13 mouse cellular contexts compared by ENCODE assay signal in the genomic region with DNA sequence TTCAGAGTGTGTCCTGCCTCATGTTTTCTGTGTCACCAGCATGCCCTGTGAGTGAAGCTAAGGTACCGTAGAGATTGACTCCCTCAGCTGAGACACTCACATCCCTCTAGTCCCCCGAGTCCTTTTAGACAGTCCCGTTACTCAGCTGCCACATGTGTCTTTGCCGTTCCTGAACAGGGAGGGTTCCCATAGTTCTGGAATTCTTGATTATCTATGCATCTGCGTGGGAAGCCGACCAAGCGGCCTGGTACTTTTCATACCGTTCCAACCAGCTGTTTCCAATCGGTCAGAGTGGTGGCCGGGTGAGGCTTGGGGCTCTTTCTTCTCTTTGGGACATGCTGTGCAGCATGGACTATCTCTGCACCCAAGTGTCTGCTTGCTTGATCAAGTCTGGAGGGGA.
DNase-seq lines count a peak whose midpoint lies in the region; ATAC-seq and TF ChIP-seq lines count a peak whose summit lies in the region.
"Had no signal": no experiment of that assay in that cellular context is flagged by ENCODE, and none has a peak within 500 bp of the region (broad histone marks: within the 10 kb centered on the region; RNA-seq: fewer than 3 reads in every experiment).

No protein-coding gene starts in this region.

- H3K27me3 ChIP-seq in forebrain, embryonic 10.5 days (ENCODE audit: poor library complexity, severe bottlenecking) = no peaks in the 10 kb centered on the region
- H3K27me3 ChIP-seq in forebrain, embryonic 15.5 days = no peaks in the 10 kb centered on the region
- H3K27me3 ChIP-seq in intestine, embryonic 14.5 days (replicated peaks; ENCODE audit: control insufficient read depth, insufficient read depth, low read length) = no peaks in the 10 kb centered on the region
- no peaks in the 10 kb centered on the region for H3K27me3 ChIP-seq in intestine, postnatal 0 days (replicated peaks; ENCODE audit: control insufficient read depth, insufficient read depth, low read length)
- no peaks in the 10 kb centered on the region for H3K27me3 ChIP-seq in embryonic facial prominence, embryonic 11.5 days (ENCODE audit: control insufficient read depth, insufficient read depth, low read length)
- H3K27me3 ChIP-seq in limb, embryonic 14.5 days (ENCODE audit: control insufficient read depth, insufficient read depth, low read length) = no peaks in the 10 kb centered on the region

- TF ChIP-seq POLR2A in limb, embryonic 14.5 days (IDR thresholded peaks at IDR 0.05; ENCODE audit: borderline replicate concordance, extremely low read depth, insufficient read depth, insufficient read length) = no peak

- H3K9ac ChIP-seq in forebrain, embryonic 15.5 days (replicated peaks) = no peak overlapping the region
- H3K9ac ChIP-seq in intestine, embryonic 14.5 days (ENCODE audit: low read length) = no peak overlapping the region
- H3K9ac ChIP-seq in intestine, postnatal 0 days (ENCODE audit: low read depth, low read length) = no peak overlapping the region
- no peak overlapping the region for H3K9ac ChIP-seq in embryonic facial prominence, embryonic 11.5 days (replicated peaks; ENCODE audit: low read length)
- no peak overlapping the region for H3K9ac ChIP-seq in limb, embryonic 14.5 days (ENCODE audit: low read depth, low read length, severe bottlenecking)

- H3K4me2 ChIP-seq in forebrain, embryonic 15.5 days (replicated peaks) = no peak overlapping the region
- no peak overlapping the region for H3K4me2 ChIP-seq in intestine, embryonic 14.5 days (ENCODE audit: low read length)
- H3K4me2 ChIP-seq in intestine, postnatal 0 days (replicated peaks; ENCODE audit: low read depth) = no peak overlapping the region
- no peak overlapping the region for H3K4me2 ChIP-seq in embryonic facial prominence, embryonic 11.5 days (ENCODE audit: low read depth, low read length)
- no peak overlapping the region for H3K4me2 ChIP-seq in limb, embryonic 14.5 days (replicated peaks; ENCODE audit: low read depth, low read length, severe bottlenecking)

- no peaks in the 10 kb centered on the region for H3K9me3 ChIP-seq in forebrain, embryonic 10.5 days
- no peaks in the 10 kb centered on the region for H3K9me3 ChIP-seq in forebrain, embryonic 15.5 days
- H3K9me3 ChIP-seq in intestine, embryonic 14.5 days (ENCODE audit: control insufficient read depth, low read length) = no peaks in the 10 kb centered on the region
- no peaks in the 10 kb centered on the region for H3K9me3 ChIP-seq in intestine, postnatal 0 days (ENCODE audit: control insufficient read depth)
- no peaks in the 10 kb centered on the region for H3K9me3 ChIP-seq in embryonic facial prominence, embryonic 11.5 days (replicated peaks; ENCODE audit: control insufficient read depth, low read length)
- no peaks in the 10 kb centered on the region for H3K9me3 ChIP-seq in limb, embryonic 14.5 days (ENCODE audit: control insufficient read depth, low read length)

- H3K4me3 ChIP-seq in forebrain, embryonic 10.5 days = no peak overlapping the region
- H3K4me3 ChIP-seq in forebrain, embryonic 15.5 days = no peak overlapping the region
- no peak overlapping the region for H3K4me3 ChIP-seq in intestine, embryonic 14.5 days (ENCODE audit: low read depth, low read length)
- no peak overlapping the region for H3K4me3 ChIP-seq in intestine, postnatal 0 days (ENCODE audit: low read depth, low read length)
- H3K4me3 ChIP-seq in embryonic facial prominence, embryonic 11.5 days (ENCODE audit: low read depth, low read length) = no peak overlapping the region
- H3K4me3 ChIP-seq in limb, embryonic 14.5 days (replicated peaks; ENCODE audit: low read length) = no peak overlapping the region

- ATAC-seq in forebrain, embryonic 15.5 days (replicated peaks) = no peak
- peak; percentile 47; the same call in 1 of the 2 replicates for ATAC-seq in intestine, embryonic 14.5 days (replicated peaks; ENCODE audit: low FRiP score, low TSS enrichment, low read depth)
- no peak for ATAC-seq in intestine, postnatal 0 days
- ATAC-seq in embryonic facial prominence, embryonic 11.5 days (replicated peaks; ENCODE audit: insufficient number of reproducible peaks, low FRiP score, low TSS enrichment, low read depth) = peak; percentile 45; the same call in 1 of the 2 replicates
- ATAC-seq in limb, embryonic 14.5 days (ENCODE audit: low FRiP score, low read depth) = peak; percentile 44
- ATAC-seq: inflammation-experienced regulatory T-cells, adult 6 months had no signal

- DNase-seq in forebrain, embryonic 10.5 days (ENCODE audit: extremely low spot score, low spot score) = peak; percentile 18
- DNase-seq in intestine, embryonic 14.5 days (ENCODE audit: low spot score) = no peak
- peak; percentile 54 for DNase-seq in embryonic facial prominence, embryonic 11.5 days (ENCODE audit: low spot score)
- peak; percentile 38 for DNase-seq in limb, embryonic 14.5 days (ENCODE audit: low spot score)
- no peak for DNase-seq in right cerebral cortex, postnatal 4 days
- no peak for DNase-seq in lung, postnatal 25 days (ENCODE audit: low spot score)
- DNase-seq: adrenal gland, adult 8-10 months; cerebellum, adult 11-12 months; right cerebral cortex, postnatal 25 days; thymus, postnatal 14 days had no signal

- no peaks in the 10 kb centered on the region for H3K36me3 ChIP-seq in forebrain, embryonic 10.5 days (replicated peaks)
- no peaks in the 10 kb centered on the region for H3K36me3 ChIP-seq in forebrain, embryonic 15.5 days
- H3K36me3 ChIP-seq in intestine, embryonic 14.5 days (ENCODE audit: control insufficient read depth, insufficient read depth, low read length) = no peaks in the 10 kb centered on the region
- no peaks in the 10 kb centered on the region for H3K36me3 ChIP-seq in intestine, postnatal 0 days (ENCODE audit: control insufficient read depth, insufficient read depth)
- H3K36me3 ChIP-seq in embryonic facial prominence, embryonic 11.5 days (replicated peaks; ENCODE audit: control insufficient read depth, insufficient read depth, low read depth, low read length) = no peaks in the 10 kb centered on the region
- no peaks in the 10 kb centered on the region for H3K36me3 ChIP-seq in limb, embryonic 14.5 days (ENCODE audit: control insufficient read depth, insufficient read depth, low read length)

- peaks cover 30% of the 10 kb centered on the region for H3K4me1 ChIP-seq in forebrain, embryonic 10.5 days
- H3K4me1 ChIP-seq in forebrain, embryonic 15.5 days = 0 out of 2 replicates have a peak, but pooled peaks cover 5% of the 10 kb centered on the region
- peaks cover 30% of the 10 kb centered on the region for H3K4me1 ChIP-seq in intestine, embryonic 14.5 days (replicated peaks; ENCODE audit: control insufficient read depth, insufficient read depth, low read length)
- H3K4me1 ChIP-seq in intestine, postnatal 0 days (replicated peaks; ENCODE audit: control insufficient read depth, insufficient read depth, low read length) = no peaks in the 10 kb centered on the region
- H3K4me1 ChIP-seq in embryonic facial prominence, embryonic 11.5 days (ENCODE audit: control insufficient read depth, insufficient read depth, low read length) = no peaks in the 10 kb centered on the region; the same call in 1 of the 2 replicates
- H3K4me1 ChIP-seq in limb, embryonic 14.5 days (ENCODE audit: control insufficient read depth, insufficient read depth, low read length) = peaks cover 39% of the 10 kb centered on the region

- TF ChIP-seq CTCF in intestine, postnatal 0 days (IDR thresholded peaks at IDR 0.05; ENCODE audit: low read depth) = no peak

- H3K27ac ChIP-seq in forebrain, embryonic 10.5 days = peak overlapping the region; percentile 75
- no peak overlapping the region for H3K27ac ChIP-seq in forebrain, embryonic 15.5 days (replicated peaks)
- H3K27ac ChIP-seq in intestine, embryonic 14.5 days (ENCODE audit: low read depth) = peak overlapping the region; percentile 59; the same call in 1 of the 2 replicates
- H3K27ac ChIP-seq in intestine, postnatal 0 days (ENCODE audit: low read depth, low read length) = no peak overlapping the region
- peak overlapping the region; percentile 84 for H3K27ac ChIP-seq in embryonic facial prominence, embryonic 11.5 days (replicated peaks; ENCODE audit: low read depth, low read length)
- H3K27ac ChIP-seq in limb, embryonic 14.5 days (replicated peaks; ENCODE audit: low read depth, low read length) = peak overlapping the region; percentile 15; the same call in 1 of the 2 replicates

- WGBS in forebrain, embryonic 10.5 days = 64% methylated on average over 10 of the region's 10 CpGs
- WGBS in forebrain, embryonic 15.5 days = 83% methylated on average over 10 of the region's 10 CpGs
- WGBS in intestine, embryonic 14.5 days = 51% methylated on average over 10 of the region's 10 CpGs
- WGBS in intestine, postnatal 0 days = 65% methylated on average over 10 of the region's 10 CpGs
- 28% methylated on average over 10 of the region's 10 CpGs for WGBS in embryonic facial prominence, embryonic 11.5 days
- 19% methylated on average over 10 of the region's 10 CpGs for WGBS in limb, embryonic 14.5 days

Comparison
In these comparisons a context has a peak if more than half of its experiments do, and no peak if none do; other contexts are left out.
1. H3K27ac ChIP-seq: peak in forebrain, embryonic 10.5 days (single experiment), intestine, embryonic 14.5 days (single experiment), embryonic facial prominence, embryonic 11.5 days (single experiment) and limb, embryonic 14.5 days (single experiment); none in forebrain, embryonic 15.5 days (single experiment) and intestine, postnatal 0 days (single experiment).
2. ATAC-seq: peak in intestine, embryonic 14.5 days (single experiment), embryonic facial prominence, embryonic 11.5 days (single experiment) and limb, embryonic 14.5 days (single experiment); none in forebrain, embryonic 15.5 days (single experiment) and intestine, postnatal 0 days (single experiment).
3. DNase-seq: peak in forebrain, embryonic 10.5 days (single experiment), embryonic facial prominence, embryonic 11.5 days (single experiment) and limb, embryonic 14.5 days (single experiment); none in intestine, embryonic 14.5 days (single experiment), right cerebral cortex, postnatal 4 days (single experiment) and lung, postnatal 25 days (single experiment).